Mouse (Mus musculus) heart, postnatal 0 days (tissue): ENCODE measurements around the gene Clba1.

Experiments
- CTCF ChIP-seq: IDR thresholded peaks from 2 replicates; pipeline ENCODE4 v1.5.1; 2016; ENCODE audit warnings: antibody characterized with exemption, control low read depth, low read depth
- EP300 ChIP-seq: IDR thresholded peaks from 2 replicates; pipeline ENCODE4 v1.6.1; 2016; ENCODE audit warnings: antibody characterized with exemption, low read depth

- TF ChIP-seq CTCF (no peak), EP300 (no peak)
Measured at GRCm38 (mm10) chr12:112830141-112830540, 21.4 kb downstream of the Clba1 start.
